Mouse (Mus musculus): ENCODE measurements around the gene Gm43552. TPM values are rescaled to one million over a fixed set of nuclear protein-coding genes. Genes with fewer than 3 reads are reported as not detected.
A peak's percentile ranks its signal among the peaks of the same experiment; 100 is the strongest.

Gene Gm43552
- polyA plus RNA-seq, 1 experiment from 2014 or later: not detected

DNA sequence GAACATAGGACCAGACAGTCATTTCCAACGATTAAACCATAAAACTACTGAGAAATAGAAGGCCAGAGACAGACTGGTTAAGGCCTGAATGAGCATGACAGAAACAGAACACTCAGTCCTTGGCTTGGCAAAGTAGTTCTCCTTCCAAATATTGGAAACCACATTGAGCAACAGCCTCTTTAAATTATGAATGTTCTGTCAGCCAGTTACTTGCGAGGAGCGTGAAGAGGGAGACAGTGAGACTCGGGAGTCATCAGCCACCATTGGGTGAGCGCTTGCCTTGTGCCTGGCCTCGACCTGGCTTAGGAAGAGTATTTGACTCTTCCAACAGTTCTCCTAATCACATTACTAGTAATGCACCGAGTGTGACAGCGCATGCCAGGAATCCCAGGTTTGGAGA, 15.8 kb upstream of the Gm43552 start:
- 78% methylated on average over 8 of the region's 8 CpGs for WGBS
- H3K9me3 ChIP-seq (ENCODE audit: control insufficient read depth, low read length): no peaks in the 10 kb centered on the region
- no peak overlapping the region for H3K27ac ChIP-seq (replicated peaks; ENCODE audit: low read depth, low read length)
- H3K27me3 ChIP-seq (replicated peaks; ENCODE audit: control insufficient read depth, insufficient read depth, low read length): no peaks in the 10 kb centered on the region
- no peak overlapping the region for H3K4me3 ChIP-seq (ENCODE audit: low read depth, low read length)
- DNase-seq (ENCODE audit: low spot score) (no peak), ATAC-seq (ENCODE audit: low read depth) (no peak)
- H3K9ac ChIP-seq (ENCODE audit: low read depth, low read length): no peak overlapping the region
- H3K4me2 ChIP-seq (ENCODE audit: low read depth, low read length): no peak overlapping the region
- no peaks in the 10 kb centered on the region for H3K36me3 ChIP-seq (ENCODE audit: control insufficient read depth, insufficient read depth, low read length)
- H3K4me1 ChIP-seq (ENCODE audit: control insufficient read depth, insufficient read depth, low read length): no peaks in the 10 kb centered on the region

- Histone ChIP-seq H3K9me3 (ENCODE audit: control insufficient read depth, low read length) (no peaks in the 10 kb centered on the region), H3K4me3 (ENCODE audit: low read depth, low read length) (peak overlapping the region; percentile 6; the same call in 1 of the 2 replicates), H3K9ac (ENCODE audit: low read depth, low read length) (no peak overlapping the region), H3K4me1 (ENCODE audit: control insufficient read depth, insufficient read depth, low read length) (no peaks in the 10 kb centered on the region), H3K27me3 (replicated peaks; ENCODE audit: control insufficient read depth, insufficient read depth, low read length) (no peaks in the 10 kb centered on the region), H3K27ac (replicated peaks; ENCODE audit: low read depth, low read length) (no peak overlapping the region), H3K36me3 (ENCODE audit: control insufficient read depth, insufficient read depth, low read length) (no peaks in the 10 kb centered on the region), H3K4me2 (ENCODE audit: low read depth, low read length) (peak overlapping the region; percentile 47)
- ATAC-seq (ENCODE audit: low read depth) (peak; percentile 78; the same call in 1 of the 2 replicates), DNase-seq (ENCODE audit: low spot score) (peak; percentile 67)
- 11% methylated on average over 8 of the region's 8 CpGs for WGBS
These were observed 13.2 kb upstream of the Gm43552 start for GRCm38 (mm10) chr5:65505786-65506185.

DNA sequence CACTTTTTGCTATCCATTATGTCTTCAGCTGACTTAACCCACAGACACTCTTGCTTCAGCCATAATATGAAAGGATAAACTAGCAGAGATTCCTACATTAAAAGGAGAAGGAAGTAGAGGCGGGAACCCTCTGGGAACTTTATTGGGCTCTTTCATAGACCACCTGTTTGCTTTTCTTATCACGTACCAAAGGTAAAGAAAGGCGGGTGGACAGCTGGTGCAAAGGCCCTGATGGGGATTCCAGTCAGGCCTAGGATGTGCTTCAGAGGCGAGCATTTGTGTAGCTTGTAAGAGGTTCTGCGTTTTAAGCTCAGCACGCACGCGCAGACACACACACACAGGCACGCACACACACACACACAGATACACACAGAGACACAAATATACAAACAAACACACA, 8.8 kb upstream of the Gm43552 start:
- Histone ChIP-seq H3K4me1 (ENCODE audit: control insufficient read depth, insufficient read depth, low read length) (no peaks in the 10 kb centered on the region), H3K9me3 (ENCODE audit: control insufficient read depth, low read length) (no peaks in the 10 kb centered on the region), H3K27me3 (replicated peaks; ENCODE audit: control insufficient read depth, insufficient read depth, low read length) (no peaks in the 10 kb centered on the region), H3K4me3 (ENCODE audit: low read depth, low read length) (no peak overlapping the region), H3K27ac (replicated peaks; ENCODE audit: low read depth, low read length) (no peak overlapping the region), H3K4me2 (ENCODE audit: low read depth, low read length) (no peak overlapping the region), H3K36me3 (ENCODE audit: control insufficient read depth, insufficient read depth, low read length) (no peaks in the 10 kb centered on the region), H3K9ac (ENCODE audit: low read depth, low read length) (no peak overlapping the region)
- no peak for ATAC-seq (ENCODE audit: low read depth)
- no peak for DNase-seq (ENCODE audit: low spot score)
- WGBS: 90% methylated on average over 9 of the region's 9 CpGs

DNA sequence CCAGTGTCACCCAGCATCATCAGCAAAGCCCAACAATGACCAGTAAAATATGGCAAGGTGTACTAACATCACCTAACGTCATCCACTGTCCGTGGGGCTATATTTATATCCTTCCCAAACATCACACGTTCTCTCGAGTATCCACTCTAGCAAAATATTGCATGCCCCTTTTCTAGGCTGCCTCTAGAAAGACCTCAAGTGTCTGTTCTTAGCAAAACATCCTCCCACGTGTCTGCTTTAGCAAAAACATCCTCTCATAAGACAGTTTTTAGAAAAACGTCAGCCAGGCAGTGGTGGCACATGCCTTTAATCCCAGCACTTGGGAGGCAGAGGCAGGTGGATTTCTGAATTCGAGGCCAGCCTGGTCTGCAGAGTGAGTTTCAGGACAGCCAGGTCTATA, 7.6 kb upstream of the Gm43552 start:
- no peaks in the 10 kb centered on the region for H3K4me1 ChIP-seq (ENCODE audit: control insufficient read depth, insufficient read depth, low read length)
- no peak overlapping the region for H3K27ac ChIP-seq (replicated peaks; ENCODE audit: low read depth, low read length)
- no peaks in the 10 kb centered on the region for H3K36me3 ChIP-seq (ENCODE audit: control insufficient read depth, insufficient read depth, low read length)
- no peak for ATAC-seq (ENCODE audit: low read depth)
- H3K4me3 ChIP-seq (ENCODE audit: low read depth, low read length): no peak overlapping the region
- no peak overlapping the region for H3K9ac ChIP-seq (ENCODE audit: low read depth, low read length)
- H3K27me3 ChIP-seq (replicated peaks; ENCODE audit: control insufficient read depth, insufficient read depth, low read length): no peaks in the 10 kb centered on the region
- 86% methylated on average over 7 of the region's 7 CpGs for WGBS
- H3K4me2 ChIP-seq (ENCODE audit: low read depth, low read length): no peak overlapping the region
- no peaks in the 10 kb centered on the region for H3K9me3 ChIP-seq (ENCODE audit: control insufficient read depth, low read length)
- DNase-seq (ENCODE audit: low spot score): no peak

GRCm38 (mm10) chr5:65491767-65492715, 592 bp downstream of the Gm43552 start:
- H3K36me3 ChIP-seq (ENCODE audit: control insufficient read depth, insufficient read depth, low read length): 0 out of 2 replicates have a peak, but pooled peaks cover 4% of the 10 kb centered on the region
- H3K9me3 ChIP-seq (ENCODE audit: control insufficient read depth, low read length): no peaks in the 10 kb centered on the region
- peak overlapping the region; percentile 94 for H3K9ac ChIP-seq (ENCODE audit: low read depth, low read length)
- DNase-seq (ENCODE audit: low spot score) (peak; percentile 74), ATAC-seq (ENCODE audit: low read depth) (peak; percentile 86)
- WGBS: 1% methylated on average over 47 of the region's 57 CpGs
- no peaks in the 10 kb centered on the region for H3K27me3 ChIP-seq (replicated peaks; ENCODE audit: control insufficient read depth, insufficient read depth, low read length)
- peak overlapping the region; percentile 90 for H3K4me3 ChIP-seq (ENCODE audit: low read depth, low read length)
- peaks cover 14% of the 10 kb centered on the region for H3K4me1 ChIP-seq (ENCODE audit: control insufficient read depth, insufficient read depth, low read length)
- peak overlapping the region; percentile 96 for H3K27ac ChIP-seq (replicated peaks; ENCODE audit: low read depth, low read length)
- H3K4me2 ChIP-seq (ENCODE audit: low read depth, low read length): peak overlapping the region; percentile 79

- 0 out of 2 replicates have a peak, but pooled peaks cover 4% of the 10 kb centered on the region for H3K36me3 ChIP-seq (ENCODE audit: control insufficient read depth, insufficient read depth, low read length)
- H3K9me3 ChIP-seq (ENCODE audit: control insufficient read depth, low read length): no peaks in the 10 kb centered on the region
- no peak overlapping the region for H3K27ac ChIP-seq (replicated peaks; ENCODE audit: low read depth, low read length)
- ATAC-seq (ENCODE audit: low read depth) (no peak), DNase-seq (ENCODE audit: low spot score) (peak; percentile 75)
- no peak overlapping the region for H3K4me2 ChIP-seq (ENCODE audit: low read depth, low read length)
- H3K4me1 ChIP-seq (ENCODE audit: control insufficient read depth, insufficient read depth, low read length): peaks cover 17% of the 10 kb centered on the region
- H3K27me3 ChIP-seq (replicated peaks; ENCODE audit: control insufficient read depth, insufficient read depth, low read length): no peaks in the 10 kb centered on the region
- H3K9ac ChIP-seq (ENCODE audit: low read depth, low read length): no peak overlapping the region
- H3K4me3 ChIP-seq (ENCODE audit: low read depth, low read length): no peak overlapping the region
- 58% methylated on average over 4 of the region's 4 CpGs for WGBS
These were observed 2.8 kb downstream of the Gm43552 start for GRCm38 (mm10) chr5:65489830-65490229.

DNA sequence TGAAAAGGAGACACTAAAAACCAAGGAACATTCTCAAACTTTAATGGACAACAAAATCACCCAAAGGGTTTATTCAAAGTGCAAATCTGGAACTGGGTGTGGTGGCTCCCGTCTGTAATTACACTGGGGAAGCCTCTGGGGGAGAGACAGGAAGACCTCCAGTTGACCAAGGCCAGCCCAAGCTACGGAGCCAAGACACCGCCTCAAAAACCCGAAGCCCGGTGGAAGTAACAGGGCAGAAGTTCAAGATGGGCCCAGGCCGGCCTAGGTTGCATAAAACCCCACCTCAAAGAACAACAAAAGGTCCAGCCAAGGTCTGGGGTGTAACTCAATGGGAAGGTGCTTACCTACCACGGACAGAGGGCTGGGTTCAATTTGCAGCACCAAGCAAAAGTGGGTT, 3.9 kb downstream of the Gm43552 start:
- H3K4me1 ChIP-seq (ENCODE audit: control insufficient read depth, insufficient read depth, low read length): peaks cover 17% of the 10 kb centered on the region
- WGBS: 69% methylated on average over 7 of the region's 7 CpGs
- ATAC-seq (ENCODE audit: low read depth) (no peak), DNase-seq (ENCODE audit: low spot score) (peak; percentile 18)
- H3K4me3 ChIP-seq (ENCODE audit: low read depth, low read length): no peak overlapping the region
- 0 out of 2 replicates have a peak, but pooled peaks cover 4% of the 10 kb centered on the region for H3K36me3 ChIP-seq (ENCODE audit: control insufficient read depth, insufficient read depth, low read length)
- H3K9ac ChIP-seq (ENCODE audit: low read depth, low read length): no peak overlapping the region
- H3K27ac ChIP-seq (replicated peaks; ENCODE audit: low read depth, low read length): no peak overlapping the region
- no peaks in the 10 kb centered on the region for H3K9me3 ChIP-seq (ENCODE audit: control insufficient read depth, low read length)
- no peaks in the 10 kb centered on the region for H3K27me3 ChIP-seq (replicated peaks; ENCODE audit: control insufficient read depth, insufficient read depth, low read length)
- H3K4me2 ChIP-seq (ENCODE audit: low read depth, low read length): no peak overlapping the region

- ATAC-seq (ENCODE audit: low read depth) (no peak), DNase-seq (ENCODE audit: low spot score) (no peak)
- H3K4me3 ChIP-seq (ENCODE audit: low read depth, low read length): no peak overlapping the region
- H3K9me3 ChIP-seq (ENCODE audit: control insufficient read depth, low read length): no peaks in the 10 kb centered on the region
- H3K27me3 ChIP-seq (replicated peaks; ENCODE audit: control insufficient read depth, insufficient read depth, low read length): no peaks in the 10 kb centered on the region
- H3K36me3 ChIP-seq (ENCODE audit: control insufficient read depth, insufficient read depth, low read length): 0 out of 2 replicates have a peak, but pooled peaks cover 4% of the 10 kb centered on the region
- peaks cover 13% of the 10 kb centered on the region for H3K4me1 ChIP-seq (ENCODE audit: control insufficient read depth, insufficient read depth, low read length)
- H3K9ac ChIP-seq (ENCODE audit: low read depth, low read length): no peak overlapping the region
- H3K4me2 ChIP-seq (ENCODE audit: low read depth, low read length): no peak overlapping the region
- WGBS: 81% methylated on average over 10 of the region's 10 CpGs
- H3K27ac ChIP-seq (replicated peaks; ENCODE audit: low read depth, low read length): no peak overlapping the region
These were observed 5.3 kb downstream of the Gm43552 start for GRCm38 (mm10) chr5:65487381-65487780.

Measured in embryonic facial prominence, embryonic 14.5 days (tissue).